Mouse (Mus musculus): ENCODE measurements around the gene Rfx1. TPM values are rescaled to one million over a fixed set of nuclear protein-coding genes. Genes with fewer than 3 reads are reported as not detected.
A peak's percentile ranks its signal among the peaks of the same experiment; 100 is the strongest.

The Rfx1 gene
- total RNA-seq (2021) = 10 to 100 TPM; 19.8 to 24.1 TPM

DNA sequence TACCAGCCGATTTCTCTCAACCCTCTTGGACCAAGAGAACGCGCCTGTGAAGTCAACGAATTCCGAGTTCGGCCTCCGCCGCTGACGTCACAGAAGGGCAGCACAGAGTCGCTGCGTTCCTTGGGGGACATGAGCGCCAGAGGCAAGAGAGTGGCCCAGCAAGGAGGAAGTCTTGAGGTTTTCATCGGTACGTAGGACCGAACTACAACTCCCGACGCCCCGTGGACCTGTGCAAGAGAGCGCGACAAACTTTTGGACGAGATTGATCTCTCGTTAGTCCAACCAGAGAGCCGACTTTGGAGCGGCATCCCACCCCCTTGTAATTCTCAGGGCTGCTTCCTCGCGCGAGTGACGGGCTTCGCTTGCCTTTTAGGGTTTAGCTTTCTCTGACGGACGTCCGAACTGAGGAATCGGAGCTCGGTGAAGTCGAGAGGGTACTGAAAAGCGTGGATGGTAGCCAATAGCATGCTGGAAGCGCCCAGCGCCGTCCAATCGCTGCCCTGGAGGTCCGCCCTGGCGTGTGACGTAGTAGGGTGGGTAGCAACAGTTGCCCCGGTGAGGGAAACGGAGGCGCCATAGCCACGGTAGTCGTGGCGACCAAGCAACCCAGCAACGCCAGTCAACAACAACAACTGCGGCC is at the start of gene Rfx1:
TSS of gene Rfx1 (plus strand) at position 544 of the 640 bp plus-strand sequence.
- DNase-seq (ENCODE audit: extremely low spot score in 1 of 2, low spot score in 1 of 2) = peak; percentile 94

DNA sequence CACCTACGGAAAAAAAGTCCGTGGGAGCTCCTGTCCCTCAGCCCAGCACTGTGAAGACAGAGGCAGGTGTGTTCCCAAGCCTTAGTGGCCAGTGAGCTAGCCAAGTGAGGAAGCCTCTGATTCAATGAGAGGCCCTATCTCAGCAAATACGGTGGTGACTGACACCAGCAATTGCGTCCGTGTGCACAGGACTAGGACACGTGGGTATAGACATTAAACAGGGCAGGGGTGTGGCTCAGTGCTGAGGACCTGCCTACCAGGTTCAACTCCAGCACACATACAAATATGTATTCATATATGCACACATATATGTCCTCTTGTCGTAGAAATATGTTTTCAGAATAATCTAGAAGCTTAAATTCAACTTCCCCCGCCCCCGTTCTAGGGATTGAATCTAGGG is 46.9 kb upstream of the Rfx1 start:
- DNase-seq (ENCODE audit: extremely low spot score in 1 of 2, low spot score in 1 of 2) = no peak

DNA sequence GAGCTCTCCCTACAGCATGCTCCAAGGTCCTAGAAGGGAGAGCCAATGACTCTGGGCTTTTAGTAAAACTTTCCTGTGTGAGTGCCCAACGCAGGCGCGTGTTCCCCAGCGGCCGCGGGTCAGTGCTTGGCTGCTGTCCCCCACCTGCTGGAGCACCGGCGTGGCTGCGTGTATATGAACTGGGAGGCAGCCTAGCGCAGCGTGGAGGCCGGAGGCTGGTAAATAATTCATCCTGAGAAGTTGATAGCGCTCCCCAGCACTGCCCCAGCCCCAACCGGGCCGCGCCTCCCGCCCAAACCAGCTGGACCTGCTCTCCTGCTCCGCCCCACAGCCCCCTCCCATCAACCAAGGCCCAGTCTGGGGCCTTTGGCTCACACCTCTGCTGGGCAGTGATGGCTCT is 45.5 kb upstream of the Rfx1 start, which contains the start of gene Palm3:
TSS of gene Palm3 (plus strand) at position 376 of the 400 bp plus-strand sequence.
- no peak for DNase-seq (ENCODE audit: extremely low spot score in 1 of 2, low spot score in 1 of 2)

DNA sequence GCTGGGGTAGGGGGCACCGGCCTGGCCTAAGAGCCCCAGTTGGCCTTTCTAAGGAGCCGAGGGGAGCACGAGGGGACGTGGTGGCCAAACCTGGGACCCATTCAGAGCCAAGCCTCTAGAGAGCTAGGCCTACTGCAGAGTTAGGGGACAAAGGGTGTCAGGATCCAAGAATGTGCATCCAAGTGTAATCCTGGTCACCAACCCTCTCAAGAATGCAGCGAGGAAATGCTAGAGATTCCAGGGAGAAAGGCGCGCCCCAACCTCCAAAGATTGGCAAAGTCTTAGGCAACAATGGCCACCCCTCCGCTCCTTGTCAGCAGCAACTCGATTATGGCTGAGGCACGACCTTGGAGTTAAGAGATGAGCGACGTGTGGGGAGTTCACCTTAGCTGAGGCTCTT is 45.1 kb upstream of the Rfx1 start:
- DNase-seq (ENCODE audit: extremely low spot score in 1 of 2, low spot score in 1 of 2) = no peak

DNA sequence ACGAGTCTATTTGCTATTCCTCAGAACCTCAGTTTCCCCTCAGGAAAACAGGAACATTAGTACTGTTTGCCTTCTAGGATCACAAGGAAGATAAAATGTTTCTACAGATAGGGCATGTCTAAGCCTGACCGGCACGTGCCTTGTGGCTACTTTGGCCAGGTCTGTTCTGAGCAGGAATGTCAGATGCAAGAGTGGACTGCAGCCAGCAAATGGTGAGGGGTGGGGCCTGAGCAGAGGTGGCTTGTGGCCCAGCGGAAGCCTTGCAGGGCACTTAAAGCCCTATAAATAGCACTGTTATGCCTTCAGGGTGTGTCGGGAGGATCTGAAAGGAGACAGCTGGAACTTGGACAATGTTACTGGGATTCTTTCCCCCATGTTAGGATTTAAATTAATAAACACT is 43.5 kb upstream of the Rfx1 start:
- no peak for DNase-seq (ENCODE audit: extremely low spot score in 1 of 2, low spot score in 1 of 2)

DNA sequence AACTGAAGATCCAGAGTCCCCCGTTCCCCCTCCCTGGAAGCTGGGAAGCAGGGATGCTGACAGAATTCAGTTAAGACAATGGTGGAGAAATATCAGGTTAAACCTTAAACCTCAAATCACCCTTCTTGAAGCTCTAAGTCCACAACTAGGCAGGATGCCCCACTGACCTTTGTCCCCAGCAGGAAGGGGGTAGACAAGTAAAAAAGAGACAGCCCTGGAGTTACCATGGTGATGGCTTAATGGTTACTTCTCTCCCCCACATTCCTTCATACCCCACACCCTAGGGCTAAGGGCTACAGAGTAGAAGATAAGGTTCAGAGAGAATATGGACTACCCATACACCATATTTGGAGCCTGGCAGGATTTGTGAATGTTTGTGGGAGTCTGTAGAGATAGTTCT is 43.0 kb upstream of the Rfx1 start:
- DNase-seq (ENCODE audit: extremely low spot score in 1 of 2, low spot score in 1 of 2) = no peak

DNA sequence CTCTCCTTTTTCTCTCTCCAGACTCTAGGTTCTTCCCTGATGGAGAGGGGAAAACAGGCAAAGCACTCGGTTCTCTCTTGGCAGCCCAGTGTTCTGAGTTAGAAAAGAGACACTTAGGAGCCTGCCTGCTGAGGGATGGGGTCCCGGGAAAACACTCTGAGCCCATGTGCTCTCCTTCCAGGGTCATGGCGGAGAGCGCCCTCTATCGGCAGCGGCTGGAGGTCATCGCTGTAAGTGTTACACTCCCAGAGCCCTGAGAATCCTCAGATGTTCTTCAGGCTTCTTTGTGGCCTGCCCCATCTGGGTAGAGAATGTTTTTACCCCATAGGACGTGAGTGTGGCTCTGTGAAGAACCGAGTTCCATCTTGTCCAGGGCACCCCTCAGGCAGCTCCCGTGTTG is 42.5 kb upstream of the Rfx1 start:
- peak in 1 of 2 experiments; percentile 63 for DNase-seq (ENCODE audit: extremely low spot score in 1 of 2, low spot score in 1 of 2)

DNA sequence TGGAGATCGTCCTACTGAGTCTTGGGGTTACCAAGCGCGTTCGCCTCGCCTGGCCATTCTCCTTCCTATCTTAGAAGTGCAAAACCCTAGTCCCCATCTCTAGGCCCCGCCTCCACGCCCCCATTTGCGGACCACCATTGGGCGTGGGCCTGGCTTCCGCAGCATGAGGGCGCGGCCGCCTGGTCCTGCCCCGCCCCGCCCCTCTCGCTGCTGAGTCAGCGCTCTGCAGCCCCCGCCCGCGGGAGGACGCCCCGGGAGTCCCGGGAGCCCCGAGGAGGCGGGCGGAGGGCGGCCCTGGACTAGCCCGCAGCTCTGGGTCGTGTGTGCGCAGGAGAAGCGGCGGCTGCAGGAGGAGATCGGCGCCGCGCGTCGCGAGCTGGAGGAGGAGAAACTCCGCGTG is 40.8 kb upstream of the Rfx1 start:
- no peak for DNase-seq (ENCODE audit: extremely low spot score in 1 of 2, low spot score in 1 of 2)

DNA sequence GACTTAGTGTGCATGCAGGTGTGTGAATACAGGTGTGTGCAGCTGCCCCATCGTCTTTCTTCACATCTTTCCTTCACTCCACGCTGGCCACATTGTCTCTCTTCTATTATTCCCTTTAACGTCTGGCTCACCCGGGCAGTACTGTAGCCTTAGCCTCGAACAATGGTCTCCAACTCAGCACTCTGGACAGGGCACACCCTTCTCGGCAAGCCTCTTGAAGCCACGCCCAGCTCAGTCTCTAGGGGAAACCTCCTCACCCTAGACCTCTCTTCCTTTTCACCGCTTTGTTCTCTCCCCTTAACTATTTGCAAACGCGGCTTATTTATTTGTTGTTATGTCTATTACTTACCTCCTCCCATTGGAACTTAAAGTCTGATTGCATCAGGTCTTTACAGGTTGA is 39.2 kb upstream of the Rfx1 start:
- DNase-seq (ENCODE audit: extremely low spot score in 1 of 2, low spot score in 1 of 2) = no peak

DNA sequence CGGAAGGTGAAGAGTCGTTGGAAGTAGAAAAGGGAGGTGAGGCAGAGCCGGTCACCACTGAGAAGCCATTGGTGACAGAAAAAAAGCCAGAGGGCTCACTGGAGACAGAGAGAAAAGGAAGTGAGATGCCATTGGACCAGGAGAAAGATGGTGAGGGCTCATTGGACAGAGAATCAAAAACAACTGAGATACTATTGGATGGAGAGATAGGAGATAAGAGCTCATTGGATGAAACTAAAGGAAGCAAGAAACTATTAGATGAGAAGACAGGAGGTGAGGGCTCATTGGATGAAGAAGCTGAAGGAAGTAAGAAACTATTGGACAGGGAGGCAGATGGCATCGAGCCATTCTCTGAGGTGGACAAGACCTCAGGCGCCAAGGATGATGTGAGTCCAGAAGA is 37.4 kb upstream of the Rfx1 start:
- DNase-seq (ENCODE audit: extremely low spot score in 1 of 2, low spot score in 1 of 2) = no peak

DNA sequence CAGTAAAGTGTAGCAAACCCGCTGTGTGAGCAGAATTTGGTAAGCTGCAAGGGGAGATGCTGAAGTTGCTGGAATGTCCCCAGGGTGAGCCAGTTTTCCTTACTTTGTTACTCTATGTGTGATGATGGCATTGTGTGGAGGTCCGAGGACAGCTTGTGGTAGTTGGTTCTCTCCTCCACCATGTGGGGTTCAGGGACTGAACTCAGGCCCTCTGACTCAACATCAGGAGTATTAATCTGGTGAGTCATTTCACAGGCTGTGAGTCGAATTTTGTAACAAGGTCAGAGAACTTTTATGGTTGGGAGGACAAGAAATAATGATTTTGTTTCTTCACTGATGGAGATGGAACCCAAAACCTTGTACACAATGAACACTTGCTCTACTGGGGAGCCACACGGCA is 33.9 kb upstream of the Rfx1 start:
- DNase-seq (ENCODE audit: extremely low spot score in 1 of 2, low spot score in 1 of 2) = no peak

DNA sequence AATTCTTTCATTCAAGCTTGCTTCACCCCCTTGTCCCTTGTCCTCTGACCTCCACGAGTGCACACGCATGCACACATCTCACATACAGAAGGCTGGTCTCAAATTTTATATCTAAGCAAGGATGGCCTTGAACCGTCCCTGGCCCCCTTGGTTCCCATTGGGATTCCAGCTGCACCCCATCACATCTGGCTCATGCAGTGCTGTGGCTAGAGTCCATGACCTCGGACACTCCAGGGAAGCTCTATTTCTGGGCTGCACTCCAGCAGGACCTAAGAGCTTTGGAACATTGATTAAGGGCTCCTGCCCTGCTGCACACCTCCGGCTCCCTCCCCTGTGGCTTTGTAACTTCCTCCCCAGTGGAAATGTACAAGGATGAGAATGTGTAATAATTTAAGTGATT is 28.6 kb upstream of the Rfx1 start:
- no peak for DNase-seq (ENCODE audit: extremely low spot score in 1 of 2, low spot score in 1 of 2)

DNA sequence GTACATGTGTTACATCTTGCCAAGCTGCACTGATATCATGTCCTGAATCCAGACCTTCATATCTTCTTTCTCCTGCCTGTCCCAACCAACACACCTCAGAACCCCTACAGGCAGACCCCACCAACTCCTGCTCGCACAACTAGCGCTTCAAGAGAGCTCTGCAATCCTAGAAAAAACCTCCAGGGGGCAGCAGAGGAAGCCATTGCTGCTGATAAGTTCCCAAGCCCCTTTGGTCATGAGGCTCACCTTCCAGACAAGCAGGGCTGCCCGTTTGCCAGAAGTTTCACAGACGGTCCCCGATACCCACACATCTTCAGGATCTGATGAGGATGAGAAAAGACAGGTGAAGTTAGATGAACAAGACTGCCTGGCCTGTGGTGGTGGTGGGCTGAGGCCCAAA is 27.6 kb upstream of the Rfx1 start:
- DNase-seq (ENCODE audit: extremely low spot score in 1 of 2, low spot score in 1 of 2) = peak; percentile 66 to 85

DNA sequence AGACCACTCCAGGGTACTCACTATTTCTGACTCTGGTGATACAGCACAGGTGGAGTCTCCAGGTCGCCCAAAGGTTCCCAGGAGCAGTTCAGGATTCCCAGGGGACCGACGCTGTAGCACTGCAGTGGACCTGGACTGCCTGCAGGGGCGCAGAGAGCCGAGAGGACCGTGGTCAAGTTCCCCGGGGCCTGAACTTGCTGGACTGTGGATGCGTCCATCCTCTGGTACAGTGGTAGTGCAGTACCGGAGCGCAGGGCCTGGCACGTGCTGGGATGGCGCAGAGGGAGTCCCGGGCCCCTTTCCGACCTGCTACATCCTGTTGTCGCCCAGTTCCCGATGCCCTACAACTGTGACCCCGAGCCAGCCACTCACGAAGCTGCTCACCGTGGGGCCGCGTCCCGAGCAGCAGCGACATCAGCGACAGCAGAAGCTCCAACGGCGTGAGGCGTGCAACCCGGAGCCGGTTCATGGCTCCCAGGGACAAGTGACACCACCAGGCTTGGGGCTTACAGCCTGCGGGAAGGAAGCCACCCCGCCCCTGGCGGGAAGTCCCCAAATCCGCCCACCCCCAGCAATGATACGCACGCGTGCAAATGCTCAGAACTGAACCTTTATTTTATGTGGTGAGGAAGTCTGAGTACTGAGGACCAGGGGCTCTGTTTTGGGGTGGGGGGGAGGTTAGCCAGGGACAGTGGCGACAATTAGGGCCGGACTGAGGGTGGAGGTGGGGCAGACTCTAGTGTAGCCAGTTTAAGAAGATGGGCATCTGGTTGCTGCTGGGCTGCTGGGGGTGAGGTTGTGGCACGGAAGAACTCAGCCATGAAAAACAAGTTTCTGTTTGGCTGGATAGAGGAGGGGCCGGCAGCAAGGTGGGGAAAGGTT is 24.3 kb upstream of the Rfx1 start, which contains the start of gene Il27ra:
TSS of gene Il27ra (minus strand) at position 524 of the 882 bp plus-strand sequence.
- DNase-seq (ENCODE audit: extremely low spot score in 1 of 2, low spot score in 1 of 2) = peak in 1 of 2 experiments; percentile 44

DNA sequence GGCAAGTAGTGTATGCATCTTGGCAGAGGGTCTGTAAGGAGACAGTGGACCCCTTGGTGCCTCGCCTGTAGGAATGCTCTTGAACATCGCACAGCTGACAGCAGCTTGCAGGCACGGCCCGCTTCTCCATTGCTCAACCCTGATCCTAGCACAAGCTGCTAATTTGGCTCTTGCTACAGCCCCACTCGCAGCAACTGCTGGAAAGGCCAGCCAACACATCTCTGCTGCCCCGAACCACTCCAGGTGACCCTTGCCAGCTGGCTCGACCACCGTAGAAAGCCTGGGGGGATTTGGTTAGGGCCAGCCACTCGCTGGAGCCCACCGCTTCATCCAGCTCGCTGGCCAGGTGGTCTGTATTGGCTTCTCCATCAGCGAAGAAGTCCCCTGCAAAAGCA is 23.7 kb upstream of the Rfx1 start:
- no peak for DNase-seq (ENCODE audit: extremely low spot score in 1 of 2, low spot score in 1 of 2)

DNA sequence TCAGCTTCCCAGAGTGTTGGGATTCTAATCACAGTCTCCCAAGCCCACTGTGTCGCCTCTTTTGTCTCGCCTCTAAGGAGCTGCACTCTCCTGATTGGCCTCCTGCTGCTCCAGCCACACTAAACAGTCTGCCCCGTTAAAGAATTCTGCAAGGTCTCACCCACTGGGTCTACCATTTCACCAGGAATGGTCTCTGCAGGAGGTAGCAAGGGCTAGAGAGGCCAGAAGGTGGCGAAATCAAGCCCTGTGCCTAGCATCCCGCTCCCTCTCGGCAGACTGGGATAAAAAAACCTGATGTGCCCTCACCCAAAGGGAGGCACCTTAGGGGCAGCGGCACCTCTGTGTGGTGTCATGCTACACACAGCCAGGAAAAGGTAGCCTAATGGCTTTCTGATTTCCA is 22.5 kb upstream of the Rfx1 start:
- DNase-seq (ENCODE audit: extremely low spot score in 1 of 2, low spot score in 1 of 2) = no peak

DNA sequence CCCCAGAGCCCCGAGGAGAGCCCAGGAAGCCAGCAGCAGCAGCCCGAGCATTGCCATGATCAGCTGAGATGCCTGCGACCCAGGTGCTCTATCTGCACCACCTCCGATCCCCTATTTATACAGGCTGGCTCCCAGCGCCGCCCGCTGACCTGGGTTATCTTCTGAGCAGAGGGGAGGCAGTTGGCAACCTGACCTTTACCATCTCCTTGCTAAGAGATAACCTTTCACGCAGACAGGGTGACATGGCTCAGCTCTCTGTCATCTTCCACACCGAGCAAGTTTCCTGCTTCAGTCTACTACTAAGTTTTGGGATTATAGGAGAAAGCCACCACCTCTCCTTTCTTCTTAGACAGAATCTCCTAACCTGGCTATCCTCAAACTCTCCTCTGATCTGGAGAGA is 21.7 kb upstream of the Rfx1 start, which contains the start of gene Rln3:
TSS of gene Rln3 (minus strand) at position 101 of the 400 bp plus-strand sequence.
- no peak for DNase-seq (ENCODE audit: extremely low spot score in 1 of 2, low spot score in 1 of 2)

DNA sequence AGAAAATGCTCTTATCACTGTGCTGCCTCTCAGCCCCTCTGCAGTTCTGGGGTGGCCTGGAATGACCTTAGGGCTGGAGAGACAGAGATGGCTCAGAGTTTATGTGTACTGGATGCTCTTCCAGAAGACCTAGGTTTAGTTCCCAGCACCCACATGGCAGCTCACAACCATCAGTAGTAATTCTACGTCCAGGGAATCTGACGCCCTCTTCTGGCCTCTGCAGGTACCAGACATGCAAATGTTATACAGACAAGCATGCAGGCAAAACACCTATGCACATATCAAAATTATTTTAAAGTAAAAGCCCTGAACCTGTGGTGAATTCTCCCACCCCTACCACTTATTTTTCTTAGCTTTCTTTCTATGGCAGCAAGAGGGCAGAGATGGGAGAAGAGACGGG is 20.1 kb upstream of the Rfx1 start:
- DNase-seq (ENCODE audit: extremely low spot score in 1 of 2, low spot score in 1 of 2) = no peak

DNA sequence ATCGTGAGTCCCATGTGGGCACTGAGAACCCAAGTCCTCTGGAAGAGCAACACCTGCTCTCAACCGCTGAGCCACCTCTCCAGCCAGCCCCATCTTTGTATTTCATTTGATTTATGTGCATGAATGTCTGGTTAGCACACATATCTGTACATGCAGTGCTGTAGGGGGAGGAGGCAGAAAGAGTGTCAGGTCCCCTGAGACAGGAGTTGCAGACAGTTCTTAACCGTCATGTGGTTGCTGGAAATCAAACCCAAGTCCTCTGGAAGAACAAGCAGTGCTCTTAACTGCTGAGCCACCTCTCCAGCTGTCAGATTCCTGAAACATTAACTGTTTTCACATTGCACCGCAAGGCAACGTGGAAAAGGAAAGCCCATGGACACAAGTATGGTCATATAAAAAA is 18.5 kb upstream of the Rfx1 start:
- DNase-seq (ENCODE audit: extremely low spot score in 1 of 2, low spot score in 1 of 2) = no peak

DNA sequence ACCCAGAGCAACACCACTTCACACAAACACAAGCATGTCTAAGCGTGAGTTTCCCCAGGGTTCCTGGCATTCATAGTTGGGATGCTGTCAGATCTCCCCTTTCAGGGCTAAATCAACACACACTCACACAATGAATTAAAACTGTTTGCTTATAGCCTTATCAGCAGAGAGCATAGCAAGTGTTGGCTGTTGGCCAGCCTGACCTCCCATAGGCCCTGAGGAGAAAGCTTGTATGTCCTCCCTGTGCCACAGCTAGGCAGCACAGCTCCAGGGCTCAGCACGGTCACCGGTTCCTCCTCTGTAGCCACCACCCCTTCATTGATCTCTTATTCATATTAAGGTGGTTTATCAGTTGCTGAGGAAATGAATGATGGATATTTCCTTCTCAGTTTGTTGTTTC is 13.9 kb upstream of the Rfx1 start:
- DNase-seq (ENCODE audit: extremely low spot score in 1 of 2, low spot score in 1 of 2) = no peak

DNA sequence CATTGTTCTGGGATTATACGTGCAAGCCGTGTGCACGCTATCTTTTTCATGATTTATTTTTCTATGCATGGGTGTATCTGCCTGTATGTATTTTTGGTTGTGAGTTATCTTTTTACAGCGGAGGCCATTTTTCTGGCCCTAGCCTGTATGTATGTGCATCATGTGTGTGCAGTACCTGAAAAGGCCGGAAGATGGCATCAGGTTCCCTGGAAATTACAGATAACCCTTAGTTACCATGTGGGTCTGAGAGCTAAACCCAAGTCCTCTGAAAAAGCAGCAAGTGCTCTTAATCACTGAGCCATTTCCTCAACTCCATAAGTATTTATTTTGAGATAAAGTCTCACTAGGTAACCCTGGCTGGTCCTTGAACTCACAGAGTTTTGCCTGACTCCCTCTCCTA is 13.4 kb upstream of the Rfx1 start:
- no peak for DNase-seq (ENCODE audit: extremely low spot score in 1 of 2, low spot score in 1 of 2)

DNA sequence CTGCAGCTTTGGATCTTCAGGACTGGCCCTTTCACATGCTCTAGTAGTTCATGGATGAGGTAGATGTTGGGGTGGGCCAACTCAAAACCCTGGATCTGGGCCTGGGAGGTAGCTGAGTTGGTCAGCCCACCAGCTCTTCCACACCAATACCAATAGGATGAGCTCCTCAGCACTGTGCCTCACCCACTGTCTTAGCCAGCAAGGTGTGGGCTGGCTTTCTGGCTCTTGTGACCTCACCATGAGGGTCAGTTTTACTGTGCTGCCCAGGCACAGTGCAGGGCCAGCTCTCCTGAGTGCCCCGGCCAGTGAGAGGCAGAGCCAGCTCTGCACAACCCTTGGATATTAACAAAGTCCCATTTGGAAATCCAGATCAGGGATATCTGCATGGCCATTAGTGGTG is 8.8 kb upstream of the Rfx1 start:
- no peak for DNase-seq (ENCODE audit: extremely low spot score in 1 of 2, low spot score in 1 of 2)
